Mouse (Mus musculus) neural tube, embryonic 15.5 days (tissue): ENCODE data around the gene Myl7. TPM values are rescaled to one million over a fixed set of nuclear protein-coding genes. Genes with fewer than 3 reads are reported as not detected.
"Not testable (repeated sequence)": the region's sequence is repeated elsewhere in the genome, so short reads cannot be mapped to it uniquely, and the experiment has no call there.

ENCODE experiments used
- ATAC-seq: fragments of 200-750 bp; cut with Nextera tagmentation; 2 replicates; pipeline ENCODE4 v1.8.0; 2017; ENCODE audit warnings: mild to moderate bottlenecking, moderate TSS enrichment, moderate library complexity; ENCODE audit not compliant: low FRiP score
- H3K27ac ChIP-seq: fragments of 300-500 bp; sonication (generic); replicated peaks from 2 replicates; pipeline ENCODE4 v1.5.1; 2015; ENCODE audit warnings: mild to moderate bottlenecking, inconsistent platforms
- H3K27me3 ChIP-seq: fragments of 300-500 bp; sonication (generic); replicated peaks from 2 replicates; pipeline ENCODE4 v1.6.1; 2015; ENCODE audit warnings: inconsistent platforms
- H3K36me3 ChIP-seq: fragments of 300-500 bp; sonication (generic); 2 replicates; pipeline ENCODE4 v1.6.1; 2015; ENCODE audit warnings: inconsistent platforms
- H3K4me1 ChIP-seq: fragments of 300-500 bp; sonication (generic); 2 replicates; pipeline ENCODE4 v1.6.1; 2015; ENCODE audit warnings: inconsistent platforms
- H3K4me2 ChIP-seq: fragments of 300-500 bp; sonication (generic); 2 replicates; pipeline ENCODE4 v1.6.1; 2015; ENCODE audit warnings: inconsistent platforms, mild to moderate bottlenecking, moderate library complexity
- H3K4me3 ChIP-seq: fragments of 300-500 bp; sonication (generic); replicated peaks from 2 replicates; pipeline ENCODE4 v1.5.1; 2015; ENCODE audit warnings: mild to moderate bottlenecking, inconsistent platforms
- H3K9ac ChIP-seq: fragments of 300-500 bp; sonication (generic); replicated peaks from 2 replicates; pipeline ENCODE4 v1.6.1; 2015; ENCODE audit warnings: mild to moderate bottlenecking, inconsistent platforms
- H3K9me3 ChIP-seq: fragments of 300-500 bp; sonication (generic); replicated peaks from 2 replicates; pipeline ENCODE4 v1.6.1; 2016; ENCODE audit warnings: inconsistent platforms
- WGBS: fragments of 180-500 bp; shearing (Covaris S2); methylation state at CpG from one replicate; pipeline ENCODE4 v1.1.7; 2015; ENCODE audit warnings: mixed read lengths; 5-methylcytosine and 5-hydroxymethylcytosine counted together
- polyA plus RNA-seq: library from polyadenylated mRNA; unstranded; fragments of >200 nt; fragmentation: Nextera tagmentation; extraction: Ambion mirVana; gene quantifications from 2 replicates; pipeline ENCODE4 v1.2.1, GENCODE M21; 2015

Gene Myl7
- 1.4 and 10.6 TPM in 2 replicates for polyA plus RNA-seq

DNA sequence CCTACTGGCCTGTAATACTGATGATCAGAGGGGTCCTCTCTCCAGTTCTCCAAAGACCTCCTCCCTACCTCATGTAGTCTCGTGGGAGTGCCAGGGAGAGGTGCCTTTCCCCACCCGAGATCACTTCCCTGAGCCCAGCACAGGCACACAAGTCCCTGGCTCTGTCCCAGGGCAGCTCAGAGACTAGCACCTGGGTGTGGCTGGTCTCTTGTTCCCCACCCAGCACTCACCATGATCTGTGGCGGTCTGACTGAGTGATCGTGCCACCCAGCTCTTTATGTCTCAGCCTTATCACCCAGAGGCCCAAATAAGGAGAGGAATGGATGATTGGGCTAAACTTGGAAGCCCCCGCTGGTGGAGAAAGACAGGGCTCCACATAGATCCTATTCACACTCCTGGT is at the start of gene Myl7:
Gene Myl7, minus strand, starts transcription at position 252 of the 400 bp plus-strand sequence.
- H3K4me2 ChIP-seq, result no peak within 1 kb of the TSS
- WGBS, result 82% methylated on average over 5 of the region's 5 CpGs
- no peak within 1 kb of the TSS for H3K4me3 ChIP-seq
- no peak within 1 kb of the TSS for H3K27ac ChIP-seq
- no peak within 1 kb of the TSS for H3K9ac ChIP-seq
- no peak for ATAC-seq
- H3K9me3 ChIP-seq, result no peaks in the 10 kb centered on the region
- no peaks in the 10 kb centered on the region for H3K36me3 ChIP-seq
- H3K4me1 ChIP-seq, result peaks cover 25% of the 10 kb centered on the region
- peaks cover 7% of the 10 kb centered on the region; the same call in 1 of the 2 replicates for H3K27me3 ChIP-seq

DNA sequence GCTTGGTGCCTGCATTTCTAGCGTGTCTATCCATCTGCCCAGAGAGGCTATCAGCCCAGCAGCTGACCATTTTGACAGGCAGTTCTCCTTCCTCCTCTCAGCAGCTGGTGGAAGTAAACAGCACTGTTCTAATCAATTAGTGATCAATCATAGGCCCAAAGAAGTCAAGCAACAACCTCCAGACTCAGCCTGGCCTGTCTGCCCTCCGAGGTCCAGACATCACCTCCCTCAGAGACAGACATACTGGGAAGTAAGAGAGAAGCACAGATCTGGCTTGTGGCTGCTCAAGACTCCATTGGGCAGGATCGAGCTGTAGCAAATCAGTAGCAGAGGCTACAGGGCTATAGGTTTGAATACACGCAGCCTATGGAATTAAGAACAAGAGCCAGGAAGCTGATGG is 49.2 kb upstream of the Myl7 start:
- 74% methylated on average over 4 of the region's 4 CpGs for WGBS
- Histone ChIP-seq H3K9ac (no peak overlapping the region), H3K4me2 (no peak overlapping the region), H3K27me3 (no peaks in the 10 kb centered on the region), H3K27ac (no peak overlapping the region), H3K4me1 (no peaks in the 10 kb centered on the region), H3K4me3 (no peak overlapping the region), H3K9me3 (no peaks in the 10 kb centered on the region), H3K36me3 (no peaks in the 10 kb centered on the region)
- no peak for ATAC-seq

DNA sequence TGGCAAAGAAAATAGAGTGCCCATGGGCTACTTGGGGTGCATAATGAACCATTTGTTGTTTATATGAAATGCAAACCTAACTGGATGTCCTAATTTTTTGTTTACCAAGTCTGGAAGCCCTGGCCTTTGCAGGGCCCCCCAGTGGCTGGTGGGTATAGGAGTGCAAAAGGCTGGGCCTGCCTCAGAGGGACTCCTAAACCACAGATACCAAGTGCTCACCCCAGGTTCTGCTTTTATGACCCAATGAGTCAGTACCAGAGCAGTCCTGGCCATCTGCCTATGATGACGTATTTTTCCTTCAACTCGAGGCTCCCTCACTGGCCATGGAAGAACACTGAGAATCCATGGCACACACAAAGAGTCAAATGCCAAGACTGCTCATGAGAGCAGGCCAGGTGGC is 46.5 kb upstream of the Myl7 start:
- no peaks in the 10 kb centered on the region for H3K9me3 ChIP-seq
- no peaks in the 10 kb centered on the region for H3K4me1 ChIP-seq
- WGBS, result 87% methylated on average over 2 of the region's 2 CpGs
- no peaks in the 10 kb centered on the region for H3K27me3 ChIP-seq
- no peak overlapping the region for H3K4me2 ChIP-seq
- no peaks in the 10 kb centered on the region for H3K36me3 ChIP-seq
- no peak for ATAC-seq
- H3K9ac ChIP-seq, result no peak overlapping the region
- H3K4me3 ChIP-seq, result no peak overlapping the region
- H3K27ac ChIP-seq, result no peak overlapping the region

DNA sequence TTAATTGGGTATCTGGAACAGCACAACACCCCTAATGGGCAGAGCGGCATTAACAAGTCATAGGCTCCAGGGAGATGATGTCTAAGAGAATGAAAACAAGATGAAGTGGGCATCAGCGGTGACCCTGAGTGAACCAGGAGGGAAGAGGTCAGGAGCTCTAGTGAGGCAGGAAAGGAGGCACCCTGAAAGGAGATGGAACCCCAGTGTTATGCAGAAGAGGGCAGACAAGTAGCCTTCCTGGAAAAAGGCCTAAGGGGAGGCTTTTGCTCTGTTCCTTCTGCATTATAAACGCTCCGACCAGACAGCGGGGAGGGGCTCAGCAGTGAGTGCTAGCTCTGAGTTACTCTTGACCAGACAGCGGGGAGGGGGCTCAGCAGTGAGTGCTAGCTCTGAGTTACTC is 44.4 kb upstream of the Myl7 start:
- WGBS, result 56% methylated on average over 6 of the region's 6 CpGs
- no peaks in the 10 kb centered on the region for H3K9me3 ChIP-seq
- no peak overlapping the region for H3K9ac ChIP-seq
- ATAC-seq, result no peak
- no peaks in the 10 kb centered on the region for H3K27me3 ChIP-seq
- H3K27ac ChIP-seq, result no peak overlapping the region
- no peaks in the 10 kb centered on the region for H3K4me1 ChIP-seq
- no peak overlapping the region for H3K4me3 ChIP-seq
- H3K36me3 ChIP-seq, result no peaks in the 10 kb centered on the region
- no peak overlapping the region for H3K4me2 ChIP-seq

- H3K9ac ChIP-seq, H3K27ac ChIP-seq, H3K27me3 ChIP-seq, H3K4me3 ChIP-seq, ATAC-seq, H3K4me1 ChIP-seq, H3K36me3 ChIP-seq, H3K9me3 ChIP-seq, H3K4me2 ChIP-seq: not testable (repeated sequence)
- 94% methylated on average over 11 of the region's 11 CpGs for WGBS
Observed at GRCm38 (mm10) chr11:5934531-5934930, 35.9 kb upstream of the Myl7 start.

- H3K27me3 ChIP-seq, H3K4me1 ChIP-seq, H3K4me3 ChIP-seq, H3K27ac ChIP-seq, H3K4me2 ChIP-seq, H3K9ac ChIP-seq, H3K36me3 ChIP-seq, H3K9me3 ChIP-seq, ATAC-seq: not testable (repeated sequence)
- 88% methylated on average over 6 of the region's 6 CpGs for WGBS
Observed at GRCm38 (mm10) chr11:5931947-5932346, 33.4 kb upstream of the Myl7 start.

DNA sequence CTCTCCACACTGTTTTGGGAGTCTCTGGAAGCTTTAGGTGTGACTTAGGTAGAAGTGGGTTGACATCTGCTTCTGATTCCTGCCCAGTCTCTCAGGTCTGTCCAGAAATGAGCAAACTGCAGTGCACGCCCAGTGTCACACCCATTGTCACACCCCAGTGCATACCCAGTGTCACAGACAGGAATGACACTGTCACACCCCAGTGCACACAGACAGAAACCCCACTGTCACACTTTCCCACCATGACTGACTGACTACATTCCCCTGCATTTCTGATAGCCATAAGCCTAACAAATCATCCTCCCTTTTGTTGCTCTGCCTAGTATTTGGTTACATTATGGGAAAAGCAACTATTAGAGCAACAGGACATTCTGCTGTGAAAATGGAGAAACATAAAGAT is 32.0 kb upstream of the Myl7 start:
- Histone ChIP-seq H3K9me3 (no peaks in the 10 kb centered on the region), H3K4me2 (no peak overlapping the region), H3K4me3 (no peak overlapping the region), H3K36me3 (no peaks in the 10 kb centered on the region), H3K27me3 (no peaks in the 10 kb centered on the region), H3K9ac (no peak overlapping the region), H3K27ac (no peak overlapping the region), H3K4me1 (no peaks in the 10 kb centered on the region)
- WGBS, result 67% methylated on average over 1 of the region's 1 CpGs
- ATAC-seq, result no peak

GRCm38 (mm10) chr11:5926696-5927220 is 28.2 kb upstream of the Myl7 start:
- Histone ChIP-seq H3K36me3 (no peaks in the 10 kb centered on the region), H3K9me3 (no peaks in the 10 kb centered on the region), H3K9ac (no peak overlapping the region), H3K27me3 (no peaks in the 10 kb centered on the region), H3K4me1 (no peaks in the 10 kb centered on the region), H3K27ac (no peak overlapping the region), H3K4me2 (no peak overlapping the region), H3K4me3 (no peak overlapping the region)
- no peak for ATAC-seq
- 84% methylated on average over 3 of the region's 3 CpGs for WGBS

DNA sequence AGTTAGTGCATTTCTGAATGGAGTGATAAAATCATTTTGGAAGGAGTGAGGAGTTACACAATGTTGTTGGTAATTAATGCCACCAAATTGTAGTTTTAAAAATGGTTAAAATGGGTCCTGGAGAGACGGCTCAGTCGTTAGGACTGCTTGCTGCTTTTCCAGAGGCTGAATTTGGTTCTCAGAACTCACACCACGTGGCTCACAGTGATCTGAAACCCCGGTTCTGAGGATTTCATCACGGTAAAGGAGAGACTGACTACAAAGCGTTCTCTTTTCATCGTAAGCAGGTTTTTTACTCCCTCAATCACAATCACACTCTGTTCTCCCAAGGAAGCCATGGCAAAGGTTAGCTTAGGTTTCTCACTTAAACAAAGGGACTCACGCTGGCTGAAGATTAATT is 26.1 kb upstream of the Myl7 start:
- Histone ChIP-seq H3K27me3 (no peaks in the 10 kb centered on the region), H3K9me3 (no peaks in the 10 kb centered on the region), H3K27ac (no peak overlapping the region), H3K4me3 (no peak overlapping the region), H3K36me3 (no peaks in the 10 kb centered on the region), H3K4me2 (no peak overlapping the region), H3K9ac (no peak overlapping the region), H3K4me1 (no peaks in the 10 kb centered on the region)
- WGBS, result 59% methylated on average over 8 of the region's 8 CpGs
- ATAC-seq, result no peak

DNA sequence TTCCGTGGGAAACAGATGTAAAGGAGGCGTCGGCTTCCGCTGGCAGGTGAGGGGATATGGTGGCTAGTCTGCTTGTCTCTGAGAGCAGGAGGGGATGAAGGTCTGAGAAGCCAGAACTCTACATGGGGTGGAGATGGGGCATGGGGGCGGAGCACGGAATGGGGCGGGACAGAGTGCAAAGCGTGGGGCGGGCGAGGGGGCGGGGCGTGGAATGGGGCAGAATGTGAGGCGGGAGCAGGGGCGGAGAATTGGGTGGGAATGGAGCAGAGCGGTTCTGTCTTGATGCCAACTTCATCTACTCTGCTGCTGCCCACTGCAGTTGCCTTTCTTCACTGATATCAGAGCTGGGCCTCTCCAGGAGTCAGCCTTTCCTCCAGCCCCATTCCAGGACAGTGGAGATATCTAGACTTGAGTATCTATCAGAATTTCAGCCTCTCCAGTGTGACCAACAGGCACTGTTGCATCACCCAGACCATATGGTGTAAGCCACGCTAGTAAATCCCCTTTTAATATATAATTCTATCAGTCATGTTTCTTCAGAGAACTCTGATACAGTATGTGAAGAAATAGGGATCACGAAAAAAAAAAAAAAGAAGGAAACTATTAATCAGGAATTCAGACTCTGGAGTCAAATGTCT is 21.9 kb upstream of the Myl7 start:
- Histone ChIP-seq H3K27me3 (no peaks in the 10 kb centered on the region), H3K4me2 (no peak overlapping the region), H3K36me3 (no peaks in the 10 kb centered on the region), H3K4me3 (no peak overlapping the region), H3K9me3 (no peaks in the 10 kb centered on the region), H3K4me1 (no peaks in the 10 kb centered on the region), H3K27ac (no peak overlapping the region), H3K9ac (no peak overlapping the region)
- no peak for ATAC-seq
- 41% methylated on average over 17 of the region's 17 CpGs for WGBS

GRCm38 (mm10) chr11:5919606-5920005 is 21.0 kb upstream of the Myl7 start:
- Histone ChIP-seq H3K27ac (no peak overlapping the region), H3K27me3 (no peaks in the 10 kb centered on the region), H3K9ac (no peak overlapping the region), H3K4me1 (no peaks in the 10 kb centered on the region), H3K4me2 (no peak overlapping the region), H3K36me3 (no peaks in the 10 kb centered on the region), H3K4me3 (no peak overlapping the region), H3K9me3 (no peaks in the 10 kb centered on the region)
- ATAC-seq, result no peak
- 95% methylated on average over 4 of the region's 4 CpGs for WGBS

DNA sequence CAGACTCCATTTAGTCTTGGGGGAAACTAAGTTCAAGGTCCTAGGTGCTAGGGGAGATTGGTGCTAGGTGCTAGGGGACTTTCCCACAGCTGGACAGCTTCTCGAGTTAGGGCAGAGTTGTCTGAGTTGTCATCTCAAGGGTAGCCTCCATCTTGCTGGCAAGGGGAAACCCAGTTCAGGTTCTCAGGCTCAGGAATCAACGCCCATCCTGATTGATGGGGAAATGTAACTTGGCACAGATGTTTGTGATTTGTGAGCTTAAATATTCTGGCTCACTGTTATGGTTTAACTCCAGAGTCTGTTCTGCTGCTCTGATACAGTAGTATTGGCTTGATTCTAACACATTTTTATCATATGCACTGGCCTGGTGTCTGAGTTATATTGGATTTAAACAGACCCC is 19.5 kb upstream of the Myl7 start:
- Histone ChIP-seq H3K4me3 (no peak overlapping the region), H3K27me3 (no peaks in the 10 kb centered on the region), H3K36me3 (no peaks in the 10 kb centered on the region), H3K27ac (no peak overlapping the region), H3K9ac (no peak overlapping the region), H3K4me1 (no peaks in the 10 kb centered on the region), H3K9me3 (no peaks in the 10 kb centered on the region), H3K4me2 (no peak overlapping the region)
- 83% methylated on average over 2 of the region's 2 CpGs for WGBS
- ATAC-seq, result no peak
